Mouse (Mus musculus): ENCODE results near the gene Fads3.

The Fads3 gene

DNA sequence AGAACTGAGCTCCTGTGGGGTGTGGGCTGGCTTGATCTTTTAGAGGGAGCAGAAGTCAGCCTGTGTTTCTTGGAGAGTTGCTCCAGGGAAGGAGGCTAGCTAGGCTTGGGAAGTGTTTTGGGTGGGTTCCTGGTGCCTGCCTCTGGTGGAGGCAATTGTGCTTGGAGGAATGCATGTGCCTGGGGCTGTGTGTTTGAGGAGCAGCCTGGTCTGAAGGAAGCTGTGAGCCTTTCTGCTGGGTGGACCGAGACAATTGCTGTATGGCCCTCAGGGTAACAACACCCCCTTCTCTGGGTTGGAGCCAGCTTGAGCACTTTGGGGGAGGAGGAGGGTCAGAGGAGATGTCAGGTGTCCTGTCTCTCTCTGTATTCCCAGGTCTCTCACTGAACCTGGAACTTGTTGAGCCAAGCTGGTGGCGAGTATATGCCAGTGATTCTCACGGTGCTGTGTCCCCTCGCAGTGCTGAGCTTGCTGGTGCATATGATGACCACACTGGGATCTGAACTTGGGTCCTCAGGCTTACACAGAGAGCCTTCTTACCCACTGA, 22.1 kb upstream of the Fads3 start:
- in situ Hi-C loops (cut with MboI, MseI): no loop called here

DNA sequence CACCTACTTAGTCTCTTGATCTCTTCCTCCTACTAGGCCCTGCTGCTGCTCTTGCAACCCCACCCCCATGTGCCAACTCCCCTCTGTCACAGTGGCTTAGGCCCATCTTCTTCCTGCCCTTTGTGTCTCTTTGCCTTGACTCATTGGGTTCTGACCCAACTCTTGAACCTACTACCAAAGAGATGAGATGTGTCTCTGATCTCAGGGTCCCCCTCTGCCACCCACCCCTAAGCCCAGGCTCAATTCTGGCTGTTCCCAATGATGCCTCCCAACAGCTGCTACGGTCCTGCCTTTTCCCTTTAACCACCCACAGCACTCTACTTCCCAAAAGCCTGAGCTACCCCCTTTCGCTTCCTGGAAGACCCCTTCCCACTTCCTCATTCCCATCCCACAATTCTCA, 19.4 kb upstream of the Fads3 start:
- in situ Hi-C loops (cut with MboI, MseI): no loop called here

DNA sequence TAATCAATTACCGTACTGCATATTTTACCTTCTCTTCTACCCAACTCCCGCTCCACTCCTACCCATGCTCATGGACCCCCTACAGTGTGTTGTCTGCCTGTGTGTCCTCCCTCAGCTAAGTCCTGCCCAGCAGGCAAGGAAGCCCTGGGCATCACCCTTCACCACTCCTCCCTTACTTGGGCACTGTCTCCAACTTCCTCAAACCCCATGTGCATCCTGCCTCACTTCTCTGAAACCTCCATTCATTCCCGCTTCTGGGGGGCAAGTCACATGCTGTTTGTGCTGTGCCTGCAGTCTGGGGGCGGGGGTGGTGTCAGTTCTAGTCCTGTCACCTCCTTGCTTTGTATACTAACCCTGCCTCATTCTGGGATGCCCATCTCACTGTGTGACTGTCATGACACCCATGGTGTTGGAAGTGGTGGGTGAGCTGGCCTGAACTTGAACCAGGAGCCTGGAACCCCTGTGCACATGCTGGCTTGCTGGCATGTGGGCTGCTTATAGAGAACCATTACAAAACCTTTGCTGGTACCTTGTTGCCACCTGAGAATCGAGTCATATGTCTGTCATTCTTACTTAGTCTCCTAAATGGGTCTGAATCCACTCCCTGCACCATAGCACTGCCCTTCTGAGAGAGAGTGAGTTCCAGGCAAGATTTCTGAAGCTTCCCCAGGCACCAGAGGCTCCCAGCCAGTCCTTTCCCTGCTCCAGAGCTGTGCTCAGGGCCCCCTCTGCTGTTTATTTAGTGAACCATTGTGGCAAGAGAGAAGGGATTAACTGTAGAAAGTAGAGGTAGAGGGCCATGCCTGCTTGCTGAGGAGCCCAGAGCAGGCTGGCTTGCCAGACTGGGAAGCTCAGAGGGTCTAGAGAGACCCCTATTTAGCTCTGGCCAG, 18.7 kb upstream of the Fads3 start:
- in situ Hi-C loops (cut with MboI, MseI): no loop called here

DNA sequence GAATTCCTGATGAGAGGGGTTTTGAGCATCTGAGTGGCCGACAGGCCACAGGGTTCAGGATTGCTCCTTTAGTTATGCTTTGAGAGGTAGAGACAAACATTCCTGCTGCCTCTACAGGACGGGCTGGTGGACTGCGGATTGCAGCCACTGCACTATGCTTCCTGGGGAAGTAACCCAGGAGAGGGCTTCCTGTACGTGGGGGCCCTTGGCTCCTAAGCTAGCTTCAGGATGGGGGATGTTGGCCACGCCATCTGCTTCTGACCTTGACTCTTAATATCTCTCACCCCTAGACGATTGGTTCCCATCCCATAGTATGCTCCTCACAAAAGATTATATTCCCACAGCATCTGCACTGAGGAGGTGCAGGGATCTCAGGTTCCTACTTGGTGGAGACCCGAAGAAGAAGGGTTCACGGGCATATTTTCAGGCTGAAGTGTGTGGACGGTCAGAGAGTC, 18.0 kb upstream of the Fads3 start:
- in situ Hi-C loops (cut with MboI, MseI): no loop called here

DNA sequence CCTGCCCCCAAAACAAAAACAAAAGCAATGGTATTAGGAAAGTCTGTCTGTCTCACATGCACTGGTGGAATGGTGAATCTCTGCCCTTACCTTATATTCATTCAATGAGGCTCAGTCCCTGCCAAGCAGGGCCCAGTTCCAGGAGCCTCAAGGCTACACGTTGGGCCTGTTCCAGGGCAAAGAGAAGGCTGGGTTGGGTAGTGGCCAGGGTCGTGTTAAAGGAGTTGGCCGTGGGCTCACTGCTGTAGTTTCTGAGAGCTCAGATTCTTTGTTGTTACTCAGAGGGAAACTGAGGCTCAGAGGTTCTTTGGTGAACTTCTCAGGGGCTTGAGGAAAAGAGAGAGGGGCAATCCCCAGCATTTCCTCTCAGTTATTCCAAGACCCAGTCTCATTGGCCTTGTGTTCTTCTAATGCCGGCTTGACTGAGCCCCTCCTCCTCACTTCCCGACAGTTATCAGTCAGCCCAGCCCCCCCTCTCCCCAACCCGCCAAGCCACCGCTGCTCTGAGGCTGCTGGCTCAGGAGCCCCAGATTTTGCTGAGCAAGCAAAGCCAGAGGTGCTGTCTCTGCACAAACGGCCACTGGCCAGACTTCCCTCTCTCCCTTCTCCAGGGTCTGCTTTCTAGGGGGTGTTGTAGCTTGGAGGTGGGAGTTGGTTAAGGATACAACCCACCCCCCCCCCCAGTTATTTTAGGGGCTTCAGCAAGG, 16.0 kb upstream of the Fads3 start:
- in situ Hi-C loops (cut with MboI, MseI): no loop called here

DNA sequence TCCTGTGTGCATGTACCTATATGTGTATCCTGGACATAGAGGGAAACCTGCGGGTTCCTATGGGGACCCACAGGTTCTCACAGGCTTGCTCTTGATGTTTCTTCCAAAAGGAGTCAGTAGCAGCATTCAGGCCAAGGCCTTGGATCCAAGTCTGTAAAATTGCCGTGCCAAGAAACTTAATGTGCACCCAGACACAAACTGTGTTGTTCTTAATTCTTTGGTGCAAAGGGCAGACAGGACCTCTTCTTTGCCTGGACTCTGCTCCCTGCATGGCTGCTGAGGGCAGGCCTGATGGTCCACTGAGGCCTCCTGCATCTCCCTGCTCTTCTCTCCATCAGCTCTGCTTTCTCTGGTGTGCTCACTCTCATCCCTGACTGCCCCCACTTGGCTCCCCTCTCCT, 11.6 kb upstream of the Fads3 start:
- in situ Hi-C loops (cut with MboI, MseI): no loop called here

DNA sequence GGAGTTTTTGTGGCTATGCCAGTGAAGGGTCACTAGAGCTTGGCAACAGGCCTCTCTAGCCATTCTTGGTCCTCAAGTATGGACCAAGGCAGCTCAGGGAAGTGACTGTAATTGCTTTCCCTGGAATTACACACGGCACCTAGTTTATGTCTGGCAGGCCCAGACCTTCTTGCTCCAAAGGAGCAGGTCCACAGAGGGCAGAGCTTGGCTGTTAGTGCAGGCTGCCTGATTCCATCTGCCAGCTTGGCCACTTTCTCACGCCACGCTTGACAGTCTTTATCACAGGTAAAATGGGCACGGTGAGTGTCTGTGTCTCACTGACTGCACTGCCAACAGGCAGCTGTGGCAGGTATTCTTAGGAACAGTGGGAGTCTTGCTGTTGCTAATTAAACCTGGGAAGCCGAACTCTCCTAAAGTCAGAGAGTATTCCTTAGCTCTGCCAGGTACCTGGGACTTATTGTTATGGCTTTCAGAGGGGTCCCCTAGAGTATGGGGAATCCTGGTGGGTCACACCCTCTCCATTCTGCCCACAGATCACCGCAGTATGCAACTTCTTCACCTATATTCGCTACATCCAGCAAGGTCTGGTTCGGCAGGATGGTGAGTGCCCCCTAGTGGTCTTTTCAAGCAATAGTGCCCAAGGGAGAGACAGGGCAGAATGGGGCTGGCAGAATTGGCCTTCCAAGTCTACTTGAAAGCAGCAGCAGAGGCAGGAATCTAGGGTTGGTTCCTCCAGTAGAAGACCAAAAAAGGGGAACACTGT, 8.0 kb upstream of the Fads3 start:
- in situ Hi-C loops (cut with MboI, MseI): no loop called here

DNA sequence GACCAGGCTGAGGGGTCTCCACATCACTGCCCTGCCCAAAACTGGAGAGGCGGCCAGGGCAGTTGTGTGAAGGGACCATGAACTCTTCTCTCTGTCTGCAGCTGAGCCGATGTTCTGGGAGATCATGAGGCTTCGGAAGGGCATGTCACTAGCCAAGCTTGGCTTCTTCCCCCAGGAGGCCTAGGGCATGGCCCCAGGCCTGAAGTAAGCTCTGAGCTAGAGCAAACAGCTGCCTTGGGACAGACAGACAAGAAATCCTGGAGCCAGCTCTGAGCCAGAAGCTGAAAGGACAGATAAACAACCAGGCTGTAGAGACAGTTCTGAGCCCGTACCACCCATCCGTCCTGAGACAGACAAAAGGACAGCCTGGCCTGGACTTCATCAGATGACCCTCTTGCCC, 7.0 kb upstream of the Fads3 start:
- in situ Hi-C loops (cut with MboI, MseI): no loop called here

DNA sequence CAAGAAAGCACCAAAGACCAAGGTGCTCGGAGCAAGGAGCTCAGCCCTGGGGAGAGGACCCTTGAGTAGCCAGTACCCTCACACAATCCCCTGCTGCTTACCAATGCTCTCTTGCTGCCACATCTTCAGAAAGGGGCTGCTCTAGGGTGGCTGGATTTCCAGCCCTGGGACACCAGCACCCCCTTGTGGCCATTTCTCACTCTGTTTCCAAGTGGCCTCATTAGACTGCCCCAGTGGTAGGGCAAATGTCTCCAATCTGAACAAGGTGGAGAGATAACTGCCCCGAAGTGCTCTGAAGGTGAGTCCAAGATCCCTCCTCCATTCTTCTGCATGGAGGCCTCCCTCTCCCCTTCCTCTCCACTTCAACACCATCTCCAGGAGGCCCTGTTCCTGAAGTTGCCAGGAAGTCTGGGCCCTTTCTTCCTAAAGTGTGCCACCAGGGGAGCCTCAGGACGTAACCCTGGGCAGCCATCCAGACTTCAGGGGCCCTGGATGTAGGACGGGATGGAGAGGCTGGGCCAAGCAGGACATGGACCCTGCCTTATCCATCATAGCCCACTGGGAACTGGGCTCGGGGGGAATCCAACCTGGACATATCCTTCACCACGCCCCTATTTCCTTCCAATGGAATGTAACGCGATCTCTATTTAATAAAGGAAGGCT, 6.5 kb upstream of the Fads3 start:
- in situ Hi-C loops (cut with MboI, MseI): loop anchor here (5.0 kb wide), 2 partner anchors 43 to 123 kb away; no protein-coding TSS in a partner anchor

DNA sequence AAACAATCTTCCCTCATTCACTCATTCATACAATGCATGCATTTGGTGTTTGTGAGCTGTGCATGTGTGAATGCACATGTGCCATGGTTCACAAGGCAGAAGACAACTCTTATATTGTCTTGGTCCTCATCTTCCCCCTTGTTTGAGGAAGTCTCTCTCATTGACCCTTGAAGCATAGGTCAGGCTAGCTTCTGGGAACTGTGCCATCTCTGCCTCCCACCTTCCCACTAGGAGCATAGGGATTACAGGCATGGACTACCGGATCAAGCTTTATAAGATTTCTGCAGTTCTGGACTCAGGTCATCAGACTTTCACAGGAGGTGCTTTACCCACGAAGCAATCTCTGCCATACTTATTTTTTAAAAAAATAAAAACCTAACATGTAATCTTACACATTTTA, 3.8 kb upstream of the Fads3 start:
- in situ Hi-C loops (cut with MboI, MseI): loop anchor here (5.0 kb wide), 2 partner anchors 45 to 125 kb away; no protein-coding TSS in a partner anchor

DNA sequence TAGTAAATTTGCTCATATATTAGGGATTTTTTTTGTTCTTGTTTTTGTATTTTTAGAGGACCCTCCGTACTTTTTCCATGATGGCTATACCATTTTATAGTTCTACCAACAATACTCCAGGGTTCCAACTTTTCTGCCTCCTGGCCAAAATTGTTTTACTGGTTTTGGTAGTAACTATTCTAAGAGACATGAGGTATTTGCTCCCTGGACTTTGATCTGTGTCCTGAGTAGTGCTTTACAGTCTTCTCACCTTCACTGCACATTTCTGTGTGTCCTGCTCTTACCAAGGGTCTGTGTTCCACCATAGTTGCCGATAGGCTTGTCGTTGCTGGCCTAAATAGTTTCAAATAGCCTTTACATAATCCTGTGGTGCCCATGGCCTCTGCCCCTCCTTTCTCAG, 3.0 kb upstream of the Fads3 start:
- in situ Hi-C loops (cut with MboI, MseI): loop anchor here (5.0 kb wide), 2 partner anchors 46 to 126 kb away; no protein-coding TSS in a partner anchor

DNA sequence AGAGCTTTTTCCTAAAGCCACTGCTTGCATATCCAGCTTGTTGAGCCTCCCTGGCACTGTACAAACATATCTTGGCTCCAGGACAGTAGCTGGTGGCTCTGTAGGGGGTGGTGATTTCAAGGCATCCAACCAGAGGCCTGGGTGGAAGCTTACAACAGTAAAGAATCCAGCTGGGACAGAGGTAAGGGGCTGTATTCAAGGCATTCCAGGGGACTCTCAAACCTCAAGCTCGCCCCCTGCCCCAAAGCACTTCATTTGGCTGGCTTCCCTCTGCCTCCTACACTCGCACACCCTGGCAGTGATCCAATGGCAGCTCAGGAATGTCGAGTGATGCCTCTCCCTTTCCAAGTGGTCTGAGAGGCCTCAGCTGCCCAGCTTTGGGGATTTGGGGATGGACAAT, 2.5 kb upstream of the Fads3 start:
- in situ Hi-C loops (cut with MboI, MseI): loop anchor here (5.0 kb wide), 2 partner anchors 47 to 127 kb away; no protein-coding TSS in a partner anchor

DNA sequence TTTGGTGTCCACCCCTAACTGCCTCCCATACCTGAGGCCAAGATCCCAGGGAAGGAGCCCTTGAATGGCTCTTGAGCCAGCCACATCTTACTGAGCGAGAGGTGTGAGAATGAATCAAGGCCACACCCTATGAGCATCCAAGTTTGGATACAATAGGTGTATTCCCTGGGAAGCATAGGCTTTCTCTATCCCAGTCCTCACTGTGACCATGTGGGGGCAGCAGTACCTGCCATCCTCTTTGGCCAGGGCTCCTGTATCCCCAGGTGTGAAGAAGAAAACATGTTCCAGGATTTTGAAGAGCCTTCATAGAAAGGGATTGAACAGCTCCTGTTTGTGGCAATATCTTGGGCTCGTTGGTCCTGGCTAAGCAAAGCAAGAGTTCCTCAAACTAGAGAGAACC, 1.8 kb upstream of the Fads3 start:
- in situ Hi-C loops (cut with MboI, MseI): loop anchor here (5.0 kb wide), 2 partner anchors 47 to 127 kb away; no protein-coding TSS in a partner anchor

DNA sequence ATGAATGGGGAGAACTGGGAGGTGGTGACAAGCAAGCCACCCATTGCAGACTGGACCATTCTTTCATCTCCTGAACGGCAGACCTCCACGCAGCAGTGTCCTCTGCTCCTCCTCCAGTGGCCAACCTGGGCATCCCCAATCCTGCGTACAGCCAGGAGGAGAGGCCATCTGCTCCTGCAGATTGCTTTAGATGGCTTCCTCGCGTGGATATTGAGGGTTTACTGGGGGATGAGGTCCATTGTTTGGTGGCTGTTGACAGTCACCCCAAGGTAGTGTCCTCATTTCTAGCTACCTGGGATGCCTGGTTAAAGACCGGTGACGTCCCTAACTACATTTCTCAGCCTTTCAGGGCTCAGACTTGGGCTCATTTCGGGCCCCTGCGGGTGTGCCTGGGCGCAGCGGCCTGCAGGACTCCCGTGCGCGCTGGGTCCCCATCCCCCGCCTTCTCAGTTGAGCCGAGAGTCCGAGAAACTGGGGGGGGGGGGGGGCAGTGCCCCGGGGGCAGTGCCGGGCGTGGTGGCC, 442 bp upstream of the Fads3 start:
- in situ Hi-C loops (cut with MboI, MseI): no loop called here

DNA sequence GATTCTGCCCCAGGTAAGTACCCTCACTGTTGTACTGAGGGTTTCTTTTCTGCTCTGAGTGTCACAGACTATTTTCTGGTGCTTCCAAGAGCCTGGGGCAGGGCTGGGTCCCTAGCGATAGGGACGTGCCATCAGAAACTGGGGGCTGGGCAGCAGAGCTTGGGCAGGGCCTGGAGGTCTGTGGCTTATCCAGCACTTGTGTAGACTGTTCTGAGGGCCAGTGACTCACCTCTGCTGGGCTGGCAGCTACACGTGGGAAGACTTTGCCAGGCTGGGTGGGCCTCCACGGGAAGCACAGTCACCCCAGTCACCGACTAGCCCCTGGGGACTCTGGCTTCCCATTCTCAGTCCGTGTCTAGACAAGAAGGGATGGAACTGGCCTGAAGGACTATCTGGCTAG, 863 bp downstream of the Fads3 start:
- in situ Hi-C loops (cut with MboI, MseI): no loop called here

DNA sequence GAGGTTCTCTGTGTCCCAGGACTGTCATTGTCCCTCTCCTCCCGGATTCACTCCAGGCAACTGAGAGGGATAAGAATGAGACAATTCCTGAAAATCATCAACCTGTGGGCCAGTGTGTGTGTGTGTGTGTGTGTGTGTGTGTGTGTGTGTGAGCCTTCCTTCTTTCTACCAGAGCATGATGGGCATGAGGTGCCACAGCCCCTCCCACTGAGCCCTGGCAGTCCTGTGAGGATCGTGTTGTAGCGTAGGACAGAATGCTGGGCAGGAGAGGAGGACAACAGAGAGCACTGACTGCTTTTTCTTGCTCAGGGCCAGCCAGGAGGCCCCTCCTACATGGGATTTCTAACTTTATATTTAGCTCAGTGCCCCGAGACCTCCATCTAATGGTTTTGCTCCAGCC, 1.4 kb downstream of the Fads3 start:
- in situ Hi-C loops (cut with MboI, MseI): no loop called here

DNA sequence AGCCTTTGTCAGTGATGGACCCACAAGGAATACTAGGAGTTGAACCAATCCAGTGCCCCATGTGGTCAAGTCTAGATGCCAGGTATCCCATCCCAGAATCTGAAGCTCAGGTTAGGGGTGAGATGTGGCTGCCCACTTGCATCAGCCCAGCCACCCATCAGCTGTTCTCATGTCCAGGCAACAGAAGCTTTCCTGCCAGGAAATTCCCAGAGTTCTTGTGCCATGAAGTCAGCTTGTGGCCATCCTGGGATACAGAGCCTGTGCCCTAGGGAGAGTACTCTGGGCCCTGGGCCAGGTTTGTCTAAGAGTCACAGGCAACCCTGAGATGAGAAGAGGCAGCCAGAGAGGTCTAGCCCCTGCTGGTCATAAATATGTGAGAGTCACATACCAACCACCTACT, 2.3 kb downstream of the Fads3 start:
- in situ Hi-C loops (cut with MboI, MseI): no loop called here

DNA sequence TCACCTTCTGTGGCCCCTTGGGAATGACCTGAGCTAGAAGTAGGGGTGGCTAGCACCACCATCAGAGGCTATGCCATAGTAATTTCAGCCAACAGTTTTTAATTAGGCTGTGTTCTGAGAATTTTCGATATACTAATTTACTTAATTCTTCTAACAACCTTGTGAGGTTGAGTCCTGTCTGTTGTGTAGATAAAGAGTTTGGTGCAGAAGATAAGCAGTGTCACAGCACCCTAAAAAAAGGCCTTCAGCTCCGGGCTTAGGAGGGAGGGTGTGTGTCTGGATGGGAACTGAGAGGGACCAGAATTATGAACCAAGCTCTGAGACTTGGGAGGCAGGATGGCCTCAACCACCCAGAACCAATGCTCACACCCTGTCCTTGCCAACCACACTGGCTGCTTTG, 4.3 kb downstream of the Fads3 start:
- in situ Hi-C loops (cut with MboI, MseI): no loop called here

DNA sequence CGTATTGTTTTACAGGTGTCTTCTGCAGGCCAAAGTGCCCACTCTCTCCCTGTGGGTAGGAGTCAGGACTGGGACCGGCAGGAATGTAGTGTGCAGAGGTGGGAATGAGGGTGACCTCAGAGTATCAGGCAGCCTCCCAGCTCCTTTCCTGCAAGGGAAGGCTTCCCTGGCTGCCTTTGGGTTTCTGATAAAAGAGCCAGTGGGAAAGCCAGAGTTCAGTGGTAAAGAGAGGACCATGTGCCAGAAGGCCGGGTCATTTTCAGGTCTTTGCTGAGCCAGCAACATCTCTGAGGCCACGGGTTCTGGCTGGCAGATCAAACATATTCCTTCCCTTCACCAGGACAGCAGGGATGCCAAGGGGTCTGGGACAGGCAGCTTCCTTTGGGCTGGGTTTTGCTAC, 5.0 kb downstream of the Fads3 start:
- in situ Hi-C loops (cut with MboI, MseI): no loop called here

DNA sequence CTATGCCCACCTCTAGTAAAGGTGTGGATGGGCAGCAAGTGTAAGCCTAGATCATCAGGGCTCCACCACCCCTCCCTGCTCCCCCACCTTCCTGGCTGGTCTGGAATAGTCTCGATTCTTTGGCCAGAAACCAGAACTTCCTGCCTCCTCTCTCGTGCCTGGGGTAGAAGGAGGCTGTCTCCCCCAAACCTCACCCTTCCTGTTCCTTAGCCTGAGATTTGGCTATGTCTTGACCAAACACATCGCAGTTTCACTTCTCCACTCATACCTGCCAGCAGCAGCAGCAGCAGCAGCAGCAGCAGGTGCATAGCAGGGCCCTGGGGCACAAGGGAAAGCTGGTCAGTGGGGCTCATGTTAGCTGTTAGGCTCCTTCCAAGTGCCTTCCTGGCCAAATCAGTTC, 5.6 kb downstream of the Fads3 start:
- in situ Hi-C loops (cut with MboI, MseI): no loop called here

DNA sequence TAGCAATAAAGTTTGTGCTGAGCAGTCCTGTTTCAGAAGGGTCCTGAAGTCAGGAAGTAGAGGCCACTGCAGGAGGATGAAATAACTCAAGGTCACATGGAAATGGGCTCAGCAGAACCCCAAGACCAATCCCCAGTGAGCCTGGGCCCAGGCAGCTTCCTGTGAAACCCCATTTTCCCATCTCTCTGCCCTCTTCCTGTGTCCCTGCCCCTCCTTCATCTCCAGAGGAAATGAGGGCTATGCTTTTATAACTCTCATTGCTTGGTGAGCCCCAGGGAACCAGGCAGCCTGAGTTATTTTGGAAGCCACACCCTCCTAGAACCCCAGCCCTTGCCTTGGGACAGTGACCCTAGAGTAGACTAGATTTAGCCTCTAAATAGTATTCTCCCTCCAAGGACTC, 8.2 kb downstream of the Fads3 start:
- in situ Hi-C loops (cut with MboI, MseI): no loop called here

All from T-helper 2 cell (primary cell).